Mouse (Mus musculus) WW6 (cell line): ENCODE results near the gene Pawr.

Experiments used
- DNase-seq: peaks from one replicate; pipeline ENCODE4 v3.0.0-alpha.2; 2013; ENCODE audit warnings: low read depth, low spot score

Pawr gene

DNA sequence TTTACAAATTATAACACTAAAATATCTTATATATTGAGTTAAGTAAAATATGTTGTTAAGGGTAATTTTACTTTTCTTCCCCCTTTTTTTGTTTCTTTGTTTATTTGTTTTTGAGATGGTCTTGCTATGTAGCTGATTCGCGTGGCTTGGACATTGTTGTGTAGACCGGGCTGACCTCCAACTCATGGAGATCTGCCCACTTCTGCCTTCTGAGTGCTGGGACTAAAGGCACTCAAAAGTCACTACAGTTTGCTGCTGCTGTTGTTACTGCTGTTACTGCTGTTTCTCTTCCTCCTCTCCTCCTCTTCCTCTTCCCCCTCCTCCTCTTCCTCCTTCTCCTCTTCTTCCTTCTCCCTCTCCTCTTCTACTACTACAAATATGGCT lies 23.5 kb downstream of the Pawr start:
- DNase-seq = no peak

DNA sequence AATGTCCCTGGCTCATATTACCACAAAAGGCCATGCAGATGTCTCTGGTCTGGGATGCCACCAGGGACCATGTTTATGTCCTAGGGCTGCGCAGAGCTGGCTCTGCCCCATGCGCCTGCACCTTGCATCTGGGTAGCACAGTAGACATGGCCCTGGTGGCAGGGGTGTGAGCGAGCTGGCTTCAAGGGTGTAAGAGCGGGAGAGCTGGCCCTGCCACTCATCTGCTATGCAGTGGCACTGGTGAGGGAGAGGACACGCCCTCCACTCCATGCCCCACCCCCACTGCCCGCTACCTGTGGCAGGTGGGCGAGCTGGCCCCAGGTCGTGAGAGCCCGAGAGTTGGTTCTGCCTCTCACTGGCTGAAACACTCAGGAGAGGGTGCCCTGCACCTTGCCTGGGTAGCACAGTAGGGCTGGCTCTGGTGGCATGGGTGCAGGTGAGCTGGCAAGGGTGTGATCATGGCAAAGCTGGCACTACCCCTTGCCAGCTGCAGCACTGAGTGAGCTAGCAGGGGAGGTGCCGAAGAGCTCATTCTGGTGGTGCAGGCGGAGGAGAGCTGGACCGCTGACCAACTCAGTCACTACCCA lies 24.8 kb downstream of the Pawr start:
- no peak for DNase-seq

DNA sequence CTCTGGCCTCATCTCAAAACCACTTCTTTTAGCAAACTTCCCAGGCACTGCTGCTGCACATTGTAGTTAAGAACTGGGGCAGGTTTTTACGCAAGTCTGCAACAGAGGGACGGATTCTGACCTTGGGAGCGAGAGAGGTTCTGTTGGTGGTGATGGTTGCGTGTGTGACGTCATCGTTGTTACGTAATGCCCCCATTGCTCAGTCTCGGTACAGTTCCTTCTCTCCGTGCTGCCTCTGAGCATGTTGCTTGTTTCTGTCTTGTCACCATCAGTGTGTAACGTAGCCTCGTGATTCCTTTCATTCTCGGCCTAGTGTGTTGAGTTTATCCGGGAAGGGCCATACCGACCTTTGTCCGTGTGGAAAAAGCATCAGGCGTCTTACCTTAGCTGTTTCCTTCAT lies 28.1 kb downstream of the Pawr start:
- no peak for DNase-seq

DNA sequence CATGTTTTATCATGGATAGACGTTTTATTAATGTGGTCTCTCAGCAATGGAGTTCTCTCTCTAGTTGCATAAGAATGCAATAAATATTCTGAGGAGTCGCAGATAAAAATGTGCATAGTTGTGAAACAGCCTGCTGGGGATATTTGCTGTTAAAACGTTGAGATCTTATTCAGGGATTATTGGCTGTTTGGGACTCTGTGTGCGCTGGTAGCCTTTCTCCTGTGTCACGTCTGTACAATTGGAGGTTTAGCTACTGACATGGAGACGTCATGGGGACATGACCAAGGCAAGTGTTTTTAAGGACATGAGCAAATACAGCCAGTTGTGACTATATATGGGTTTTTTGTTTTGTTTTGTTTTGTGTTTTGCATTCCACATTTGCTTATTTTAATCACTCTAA lies 28.9 kb downstream of the Pawr start:
- no peak for DNase-seq

DNA sequence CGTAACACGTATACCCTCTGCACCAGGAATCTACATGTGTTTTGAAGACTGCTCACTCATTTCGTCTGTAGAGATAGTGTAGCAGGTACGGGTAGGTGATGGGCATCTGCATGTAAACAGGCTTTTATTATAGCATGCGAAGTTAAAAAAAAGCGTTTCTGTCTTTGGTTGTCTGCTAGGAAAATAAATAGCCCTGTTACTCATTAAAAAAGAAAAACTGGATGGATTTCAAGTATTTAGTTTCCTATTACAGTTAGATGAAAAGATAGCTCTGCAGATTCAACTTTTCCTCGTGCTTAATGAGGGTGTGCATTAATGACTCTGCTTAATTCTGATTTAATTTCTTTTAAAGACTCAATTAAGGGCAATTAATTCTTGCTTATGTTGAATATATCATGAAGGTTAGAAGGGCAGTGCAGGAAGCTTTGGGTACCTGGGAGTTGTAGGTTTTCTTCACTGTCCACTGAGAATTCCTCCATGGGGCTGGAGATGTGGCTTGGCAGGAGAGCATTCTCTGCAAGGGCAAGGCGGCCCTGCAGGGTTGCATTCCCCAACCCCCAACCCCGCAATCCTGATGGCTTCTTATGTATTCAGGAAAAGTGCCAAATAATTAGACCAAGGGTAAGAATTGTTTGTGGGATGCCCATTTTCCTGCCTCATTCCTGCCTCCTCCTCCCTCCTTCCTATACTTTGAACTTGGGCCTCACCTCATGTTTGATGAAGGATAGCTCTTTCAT lies 29.7 kb downstream of the Pawr start:
- no peak for DNase-seq

DNA sequence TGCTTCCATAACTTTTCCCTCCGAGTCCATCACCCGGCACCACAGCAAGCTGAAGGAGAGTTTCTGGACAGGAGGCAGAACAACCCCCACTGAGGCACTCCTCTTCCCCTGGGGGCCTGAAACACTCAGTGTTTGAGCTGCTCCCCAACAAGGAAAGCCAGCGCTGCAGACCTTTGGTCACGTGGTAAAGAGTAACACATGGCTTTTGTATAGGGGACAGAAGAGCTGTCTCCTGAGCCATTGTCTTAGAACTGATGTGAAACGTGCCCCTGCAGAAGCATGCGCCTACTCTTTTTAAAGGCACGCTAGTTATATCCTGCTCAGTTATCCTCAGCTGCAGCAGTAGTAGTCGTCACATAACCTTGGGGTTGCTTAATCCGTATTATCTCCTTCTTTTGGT lies 32.0 kb downstream of the Pawr start:
- no peak for DNase-seq

DNA sequence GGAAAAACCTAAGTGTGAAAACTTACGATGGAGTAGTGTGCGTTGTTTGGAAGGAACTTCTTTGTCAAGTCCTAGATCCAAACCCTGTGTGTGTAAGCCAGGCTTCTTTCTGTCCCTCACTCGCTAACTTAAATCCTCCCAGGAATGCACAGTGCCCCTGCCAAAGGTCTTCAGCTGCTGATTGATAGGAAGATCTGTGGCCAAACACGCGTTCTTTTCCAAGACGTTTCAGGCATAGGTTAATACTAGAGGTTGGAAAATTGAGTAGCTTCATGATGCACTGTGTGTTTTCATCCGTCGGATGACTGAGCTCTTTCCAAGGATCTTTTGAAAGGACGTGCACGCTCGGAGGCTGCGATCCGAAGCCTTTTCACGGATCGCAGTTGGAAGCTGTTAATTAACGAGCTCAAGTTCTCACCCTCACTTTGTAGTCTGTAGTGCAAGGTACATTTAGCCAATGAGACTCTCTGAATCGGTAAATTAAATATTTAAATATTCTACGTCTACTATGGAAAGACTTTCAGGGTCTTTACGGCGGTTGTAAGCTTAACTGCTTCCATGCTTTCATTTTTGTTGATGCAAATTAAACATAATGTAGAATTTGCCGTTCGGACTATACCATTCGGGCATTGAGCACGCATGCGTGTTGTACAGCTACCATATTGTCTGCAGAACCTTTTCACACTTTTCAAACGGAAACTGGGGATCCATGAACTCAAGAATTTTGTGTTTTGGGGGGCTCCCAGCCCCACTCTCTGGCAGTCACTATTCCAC lies 33.2 kb downstream of the Pawr start:
- DNase-seq = no peak

DNA sequence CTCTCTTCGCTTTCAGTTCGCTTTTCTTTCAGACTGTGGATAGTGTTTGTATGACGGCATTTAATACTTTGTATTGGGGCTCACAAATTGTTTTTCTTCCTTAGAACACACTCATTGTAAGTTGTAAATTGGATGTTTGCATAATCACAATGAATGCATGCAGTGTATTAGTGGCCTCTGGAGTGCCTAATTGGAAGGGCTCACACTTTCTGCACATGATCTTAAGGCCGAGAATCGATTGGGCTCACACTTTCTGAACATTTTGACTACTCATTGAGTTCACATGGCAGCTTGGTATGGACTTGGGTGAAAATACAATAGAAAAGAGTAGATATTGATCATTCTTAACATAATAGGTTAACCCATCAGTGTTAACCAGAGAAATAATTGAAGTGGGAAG lies 34.3 kb downstream of the Pawr start:
- DNase-seq = no peak

DNA sequence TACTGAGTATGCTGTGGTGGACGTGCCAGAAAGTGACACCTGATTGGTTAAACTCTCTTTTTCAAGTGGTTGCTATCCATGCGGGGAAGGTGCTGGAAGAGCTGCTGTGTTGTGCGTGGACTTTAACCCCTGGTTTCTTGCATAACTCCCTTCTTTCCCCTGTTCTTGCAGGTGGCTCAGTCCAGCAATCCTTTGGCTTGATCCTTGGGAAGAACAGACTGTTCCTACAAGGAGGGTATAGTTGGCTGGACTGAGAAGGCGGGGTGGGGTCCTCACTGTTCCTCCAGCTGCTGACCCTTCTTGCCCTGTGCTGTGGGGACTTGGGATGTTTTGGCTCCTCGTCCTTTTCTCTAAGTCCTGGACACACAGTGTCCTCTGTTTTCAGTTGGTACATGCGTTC lies 36.4 kb downstream of the Pawr start:
- no peak for DNase-seq

DNA sequence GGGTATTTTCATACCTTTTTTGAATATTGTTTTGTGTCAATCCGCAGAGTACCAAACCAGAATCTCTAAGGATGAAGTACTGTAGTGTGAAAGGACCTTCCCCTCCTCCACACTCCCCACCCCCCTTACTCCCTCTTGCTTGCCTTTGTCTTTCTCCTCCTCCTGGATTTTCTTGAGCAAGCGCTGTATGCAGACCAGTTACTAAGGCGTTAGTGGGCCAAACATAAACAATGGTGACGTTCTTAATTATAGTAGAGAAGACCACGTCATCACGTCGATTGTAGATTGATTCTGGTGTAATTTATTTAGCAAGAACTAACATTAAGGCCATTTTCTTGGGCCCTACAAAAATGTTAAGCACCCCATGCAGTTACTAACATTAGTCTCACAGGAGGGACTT lies 40.3 kb downstream of the Pawr start:
- no peak for DNase-seq

DNA sequence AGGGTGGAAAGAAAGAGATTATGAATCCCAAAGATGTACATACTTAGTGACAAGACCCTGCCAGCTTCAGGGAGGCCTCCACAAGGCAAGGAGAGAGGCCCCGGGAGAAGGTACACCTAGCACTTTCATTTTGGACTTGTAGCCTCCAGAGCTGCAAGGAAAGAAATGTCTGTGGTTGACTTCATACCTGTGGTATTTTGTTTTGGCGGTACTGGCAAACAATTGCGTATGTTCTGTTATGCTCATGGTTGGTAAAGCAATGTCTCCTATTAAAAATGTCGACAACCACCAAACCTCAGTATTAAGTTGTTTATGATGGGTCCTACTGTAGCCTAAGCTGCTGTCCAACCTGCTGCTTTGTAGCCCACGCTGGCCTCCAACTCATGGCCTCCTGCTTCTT lies 40.9 kb downstream of the Pawr start:
- DNase-seq = no peak

DNA sequence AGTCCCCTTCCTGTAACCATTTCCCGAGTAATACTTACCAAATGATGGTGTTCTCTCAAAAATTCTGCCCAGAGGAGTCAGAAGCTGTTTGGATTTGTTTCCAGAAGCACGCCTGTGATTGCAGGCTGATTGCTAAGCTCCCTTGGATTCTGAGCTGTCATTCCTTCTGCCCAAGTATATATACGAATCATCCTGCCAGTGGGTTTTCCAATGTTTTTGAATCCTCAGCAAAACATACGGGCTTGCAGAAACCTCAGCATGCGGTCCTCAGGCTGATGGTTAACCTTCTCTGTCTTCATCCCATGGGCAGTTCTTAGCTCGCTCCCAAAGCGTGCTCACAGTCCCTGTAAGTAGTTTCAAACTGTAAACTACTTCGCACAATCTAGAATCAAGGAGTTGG lies 43.9 kb downstream of the Pawr start:
- DNase-seq = no peak

DNA sequence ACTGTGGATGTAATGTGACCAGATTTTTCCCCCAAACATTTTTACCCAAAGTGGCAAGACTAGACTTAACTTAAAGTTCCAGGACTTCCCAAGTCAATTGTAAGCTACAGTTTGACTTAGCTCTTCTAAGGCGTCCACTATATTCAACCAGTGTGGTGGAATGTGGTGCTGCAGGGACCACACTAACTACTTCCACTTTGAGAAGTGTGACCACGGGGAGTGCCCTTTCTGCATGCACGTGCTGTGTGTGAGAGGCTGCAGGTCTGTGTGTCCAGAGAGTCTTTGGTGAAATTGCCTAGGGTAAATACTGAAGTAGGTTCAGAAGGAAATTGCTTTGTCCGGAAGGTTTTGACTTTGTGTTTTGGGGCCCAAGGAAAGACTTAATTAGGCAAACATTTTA lies 44.4 kb downstream of the Pawr start:
- DNase-seq = no peak

DNA sequence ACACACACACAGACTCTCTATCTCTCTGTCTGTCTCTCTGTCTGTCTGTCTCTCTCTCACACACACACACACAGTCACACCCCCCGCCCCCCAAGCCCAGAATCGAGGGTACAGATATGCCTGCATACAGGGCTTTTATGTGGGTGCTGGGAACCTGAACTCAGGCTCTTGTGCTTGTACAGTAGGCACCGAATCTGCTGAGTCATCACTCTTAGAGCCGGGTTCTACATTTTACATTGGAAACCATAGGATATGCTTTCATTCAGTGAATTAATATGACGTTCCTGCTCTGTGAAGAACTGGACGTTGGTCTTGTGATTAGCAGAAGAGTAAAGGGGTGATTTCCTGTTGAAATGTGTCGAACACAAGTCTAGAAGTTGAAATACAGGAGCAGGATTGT lies 45.4 kb downstream of the Pawr start:
- DNase-seq = no peak

DNA sequence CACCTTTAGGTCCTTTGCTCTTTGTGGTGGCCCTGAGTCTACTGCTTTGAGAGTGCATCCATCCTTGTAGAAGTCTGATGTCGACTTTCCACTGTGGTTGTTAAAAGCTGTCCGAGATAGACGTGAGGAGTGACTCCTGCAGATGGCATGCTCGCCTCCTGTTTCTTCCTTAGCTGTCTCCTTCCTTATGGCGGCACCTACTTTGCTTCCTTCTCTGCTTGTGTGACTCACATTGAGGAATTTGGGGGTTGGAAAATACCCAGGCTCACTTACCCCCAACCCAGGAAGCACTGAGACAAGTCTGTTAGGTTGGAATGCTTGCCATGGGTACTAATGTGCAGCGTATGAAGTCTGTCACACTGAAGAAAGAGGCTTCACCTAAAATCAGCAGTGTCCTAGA lies 46.1 kb downstream of the Pawr start:
- DNase-seq = no peak

DNA sequence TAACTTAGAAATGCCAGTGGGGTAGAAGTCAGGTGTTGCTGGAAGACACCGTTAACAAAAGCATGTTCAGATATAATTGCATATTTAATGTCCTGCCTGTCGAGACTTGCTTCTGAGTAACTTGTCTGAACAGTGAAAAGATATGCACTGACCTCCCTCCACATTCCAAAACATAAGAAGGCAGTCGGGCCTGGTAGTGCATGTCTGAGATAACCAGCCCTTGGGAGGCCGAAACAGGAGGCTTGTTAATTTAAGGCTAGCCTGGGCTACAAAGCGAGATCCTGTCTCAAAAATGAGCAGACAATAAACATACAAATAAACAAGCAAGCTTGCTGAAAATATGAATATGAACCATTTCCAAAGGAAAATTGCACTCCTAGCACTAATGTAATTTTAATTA lies 46.6 kb downstream of the Pawr start:
- no peak for DNase-seq

DNA sequence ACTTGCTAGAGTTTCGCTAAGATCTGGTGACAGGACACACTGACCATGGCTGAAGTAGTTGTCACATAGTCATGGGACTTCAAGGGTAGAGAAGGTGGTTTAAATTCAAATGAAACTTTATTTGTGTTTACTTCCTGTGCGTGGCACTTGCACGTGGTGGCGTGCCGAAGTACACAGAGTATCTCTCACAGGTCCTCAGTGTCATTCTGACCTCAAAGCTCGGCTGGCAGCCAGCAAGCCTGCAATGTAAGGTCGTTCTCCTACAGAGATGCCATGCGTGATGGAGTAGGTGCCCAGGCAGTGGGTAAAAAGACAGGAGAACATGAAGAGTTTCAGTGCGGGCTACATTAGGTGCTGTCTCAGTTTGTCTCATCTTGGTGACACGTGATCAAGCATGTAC lies 48.8 kb downstream of the Pawr start:
- DNase-seq = no peak

DNA sequence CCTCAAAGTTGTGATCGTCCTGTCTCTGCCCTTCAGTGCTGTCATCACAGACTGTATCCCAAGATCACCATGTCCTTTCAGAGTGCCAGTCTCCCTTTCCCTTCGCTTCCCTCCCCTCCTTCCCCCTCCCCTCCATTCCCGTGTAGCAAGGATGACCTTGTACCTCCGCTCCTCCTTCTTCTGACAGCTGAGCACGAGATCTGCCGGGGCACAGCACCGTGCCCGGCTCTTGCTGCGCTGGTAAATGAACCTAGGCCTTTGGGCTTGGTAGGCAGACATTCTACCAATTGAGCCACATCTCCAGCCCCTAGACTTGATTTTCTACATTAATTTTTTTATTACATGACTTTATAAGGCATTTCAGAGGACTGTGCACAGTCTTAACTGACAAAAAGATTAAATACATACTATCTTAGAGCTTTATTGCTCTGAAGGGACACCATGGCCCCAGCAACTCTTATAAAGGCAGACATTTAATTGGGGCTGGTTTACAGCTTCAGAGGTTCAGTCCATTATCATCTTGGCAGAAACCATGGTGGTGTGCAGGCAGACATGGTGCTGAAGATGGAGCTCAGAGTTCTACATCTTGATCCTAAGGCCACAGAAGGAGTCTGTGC lies 52.3 kb downstream of the Pawr start:
- no peak for DNase-seq

DNA sequence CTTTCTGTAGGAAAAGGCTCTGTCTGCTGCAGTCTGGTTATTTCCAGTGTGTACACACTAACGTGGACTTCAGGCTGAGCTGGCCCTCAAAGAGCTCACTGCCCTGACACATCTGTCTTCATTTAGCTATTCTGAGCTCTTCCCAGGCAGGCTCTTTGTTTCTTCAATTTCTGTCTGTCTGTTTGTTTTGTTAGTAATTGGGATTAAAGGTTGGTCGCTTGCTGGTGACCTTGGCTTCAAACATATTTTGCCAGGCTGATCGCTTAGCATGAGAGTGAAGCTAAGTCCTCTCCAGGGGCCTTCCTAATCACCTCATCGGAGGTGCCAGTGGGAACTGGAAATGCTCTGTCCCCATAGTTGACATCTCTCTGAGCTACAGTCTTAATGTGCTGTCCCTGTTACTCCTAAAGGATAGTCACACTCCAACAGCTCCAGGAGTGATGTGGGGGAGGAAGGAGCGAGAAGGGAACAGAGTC lies 53.6 kb downstream of the Pawr start:
- DNase-seq = no peak

DNA sequence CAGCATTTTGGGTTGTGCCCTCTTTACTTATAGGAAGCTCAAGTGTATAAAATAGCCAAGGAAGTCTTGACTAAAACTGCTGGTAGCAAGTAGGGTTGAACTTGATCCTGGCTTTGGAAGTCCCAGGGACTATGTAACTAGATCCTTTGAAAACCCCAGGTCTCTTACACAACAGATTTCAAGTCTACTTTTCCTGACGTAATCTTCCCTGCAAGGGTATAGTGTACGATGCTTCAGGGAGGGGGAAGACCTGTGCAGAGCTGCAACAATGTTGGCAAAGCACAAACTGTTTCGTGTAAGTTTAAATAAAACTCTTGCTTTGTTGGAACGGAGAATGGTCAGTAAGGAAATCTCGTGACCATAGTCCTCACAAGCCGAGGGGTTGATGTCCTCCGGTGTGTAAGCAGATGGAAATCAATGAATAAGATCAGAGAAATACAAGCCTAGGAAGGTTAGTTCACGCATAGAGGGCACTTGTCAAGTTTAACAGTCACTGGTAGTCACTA lies 56.5 kb downstream of the Pawr start:
- no peak for DNase-seq

DNA sequence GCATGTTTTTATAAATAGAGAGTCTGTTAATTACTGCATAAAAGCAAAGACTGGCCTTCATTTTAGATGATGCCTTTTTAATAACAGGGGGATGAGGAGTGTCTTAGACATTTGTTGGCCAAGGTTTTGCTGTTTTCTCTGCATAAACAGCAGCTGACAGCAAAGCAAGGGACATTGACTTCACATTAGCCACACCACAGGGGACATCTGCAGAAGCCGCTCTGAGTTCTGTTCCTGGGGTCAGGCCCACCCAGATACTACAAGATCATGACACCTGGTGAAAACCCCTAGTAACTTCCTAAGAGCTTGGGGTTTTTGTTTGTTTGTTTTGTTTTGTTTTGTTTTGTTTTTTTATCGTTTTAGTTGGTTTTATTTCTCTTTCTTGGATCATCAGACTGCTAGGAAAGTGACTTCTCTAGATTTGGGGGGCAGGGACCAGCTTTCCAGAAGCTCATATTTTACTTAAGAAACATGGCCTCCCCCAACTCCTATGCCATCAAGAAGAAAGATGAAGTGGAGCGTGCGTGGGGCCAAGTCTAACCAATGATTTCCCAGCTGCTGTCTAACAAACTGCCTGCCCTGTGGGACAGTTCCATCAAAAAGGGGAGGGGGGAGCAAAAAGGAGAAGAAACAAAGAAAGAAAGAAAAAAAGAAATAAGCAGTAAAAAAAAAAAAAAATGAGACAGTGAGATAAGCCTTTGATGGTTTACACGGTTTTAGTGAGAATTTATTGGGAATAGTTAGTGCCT lies 57.4 kb downstream of the Pawr start:
- no peak for DNase-seq

DNA sequence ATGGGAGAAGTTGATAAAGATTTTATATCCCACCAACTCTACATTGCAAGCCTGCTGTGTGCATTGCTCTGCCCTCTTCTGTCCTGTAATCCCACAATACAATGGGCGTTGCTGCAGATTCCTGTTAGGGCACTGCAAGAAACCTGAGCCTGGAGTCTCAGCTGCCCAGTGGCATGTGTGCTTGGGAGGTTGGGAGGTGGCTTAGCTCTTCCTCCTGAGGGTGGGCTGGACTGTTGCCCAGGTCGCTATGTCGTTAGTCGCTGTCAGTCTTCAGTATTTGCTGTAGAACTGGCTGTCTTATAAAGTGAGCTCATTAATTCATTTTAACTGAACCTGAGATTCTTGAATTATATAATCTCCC lies 58.0 kb downstream of the Pawr start:
- no peak for DNase-seq
